Mouse (Mus musculus) thymus, adult 2 months (tissue): ENCODE results near the gene 4930513O06Rik.

Experiments used
- CTCF ChIP-seq: fragments of 200-500 bp; IDR thresholded peaks from 2 replicates; pipeline ENCODE4 v1.5.1; 2012; ENCODE audit warnings: mild to moderate bottlenecking, control low read depth, low read length, moderate library complexity, borderline replicate concordance; ENCODE audit not compliant: control insufficient read depth, poor library complexity, insufficient read depth; ENCODE audit errors: extremely low read depth
- POLR2A ChIP-seq: fragments of 200-500 bp; IDR thresholded peaks from 2 replicates; pipeline ENCODE4 v1.6.1; 2012; ENCODE audit warnings: mild to moderate bottlenecking, low read length, control low read depth, moderate library complexity; ENCODE audit not compliant: control insufficient read depth, poor library complexity, insufficient read depth; ENCODE audit errors: extremely low read depth

- TF ChIP-seq POLR2A (no peak), CTCF (no peak)
Measured at GRCm38 (mm10) chrX:139078493-139078892, 7.5 kb upstream of the 4930513O06Rik start.
